ENCODE assay signal across 17 mouse cellular contexts in genomic region chr4:8957023-8957343, GRCm38 (mm10).
DNase-seq lines count a peak whose midpoint lies in the region; ATAC-seq lines count a peak whose summit lies in the region.
"Had no signal": no experiment of that assay in that cellular context is flagged by ENCODE, and none has a peak within 500 bp of the region (broad histone marks: within the 10 kb centered on the region; RNA-seq: fewer than 3 reads in every experiment).

No protein-coding gene starts in this region.

- no peak overlapping the region for H3K4me3 ChIP-seq in hindbrain, embryonic 13.5 days
- H3K4me3 ChIP-seq in midbrain, embryonic 15.5 days: no peak overlapping the region
- H3K4me3 ChIP-seq: embryonic facial prominence, embryonic 12.5 days; intestine, embryonic 15.5 days; layer of hippocampus, adult 2 months; left cerebral cortex, adult 2 months; limb, embryonic 13.5 days; liver, embryonic 15.5 days had no signal

- peak overlapping the region; percentile 69 for H3K27ac ChIP-seq in hindbrain, embryonic 13.5 days
- H3K27ac ChIP-seq in midbrain, embryonic 15.5 days: peak overlapping the region; percentile 53
- H3K27ac ChIP-seq: kidney, postnatal 0 days; layer of hippocampus, adult 2 months; left cerebral cortex, adult 2 months; limb, embryonic 13.5 days; liver, embryonic 15.5 days had no signal

- no peaks in the 10 kb centered on the region for H3K27me3 ChIP-seq in hindbrain, embryonic 13.5 days
- no peaks in the 10 kb centered on the region for H3K27me3 ChIP-seq in midbrain, embryonic 15.5 days (replicated peaks)
- H3K27me3 ChIP-seq: embryonic facial prominence, embryonic 12.5 days; intestine, embryonic 15.5 days; liver, embryonic 15.5 days had no signal

- whole genome bisulfite sequencing in hindbrain, embryonic 13.5 days: 40% methylated on average over 5 of the region's 5 CpGs
- WGBS in midbrain, embryonic 15.5 days: 37% methylated on average over 5 of the region's 5 CpGs

- ATAC-seq in hindbrain, embryonic 13.5 days (ENCODE audit: low FRiP score): 0 out of 2 replicates have a peak, but pooled peaks have one; percentile 18
- peak; percentile 44 for ATAC-seq in midbrain, embryonic 15.5 days (replicated peaks)

- DNase-seq in embryo, embryonic 10 days (ENCODE audit: low spot score): peak; percentile 51
- DNase-seq in embryo, embryonic 9.5 days (ENCODE audit: extremely low spot score): no peak
- peak; percentile 41 for DNase-seq in embryo, embryonic 11 days
- no peak for DNase-seq in gastrocnemius, postnatal 25 days
- DNase-seq in adrenal gland, postnatal 10 days: no peak
- DNase-seq in heart, postnatal 10 days: no peak
- DNase-seq: cerebellum, adult 11-12 months; right cerebral cortex, postnatal 14 days had no signal

- H3K36me3 ChIP-seq in hindbrain, embryonic 13.5 days: no peaks in the 10 kb centered on the region
- no peaks in the 10 kb centered on the region for H3K36me3 ChIP-seq in midbrain, embryonic 15.5 days (replicated peaks)
- H3K36me3 ChIP-seq: embryonic facial prominence, embryonic 12.5 days; intestine, embryonic 15.5 days; limb, embryonic 13.5 days; liver, embryonic 15.5 days had no signal

- peaks cover 46% of the 10 kb centered on the region for H3K4me1 ChIP-seq in hindbrain, embryonic 13.5 days (replicated peaks)
- peaks cover 25% of the 10 kb centered on the region for H3K4me1 ChIP-seq in midbrain, embryonic 15.5 days

- no peak overlapping the region for H3K9ac ChIP-seq in hindbrain, embryonic 13.5 days
- H3K9ac ChIP-seq in midbrain, embryonic 15.5 days: no peak overlapping the region
- H3K9ac ChIP-seq: embryonic facial prominence, embryonic 12.5 days; intestine, embryonic 15.5 days; limb, embryonic 13.5 days; liver, embryonic 15.5 days had no signal

- no peaks in the 10 kb centered on the region for H3K9me3 ChIP-seq in hindbrain, embryonic 13.5 days
- no peaks in the 10 kb centered on the region for H3K9me3 ChIP-seq in midbrain, embryonic 15.5 days
- H3K9me3 ChIP-seq: embryonic facial prominence, embryonic 12.5 days; intestine, embryonic 15.5 days; limb, embryonic 13.5 days; liver, embryonic 15.5 days had no signal

- intact Hi-C loops in heart, postnatal 10 days (cut with DNase I): no loop called here

- H3K4me2 ChIP-seq in hindbrain, embryonic 13.5 days: no peak overlapping the region
- no peak overlapping the region for H3K4me2 ChIP-seq in midbrain, embryonic 15.5 days
- H3K4me2 ChIP-seq: embryonic facial prominence, embryonic 12.5 days; intestine, embryonic 15.5 days; liver, embryonic 15.5 days had no signal

Comparison
In these comparisons a context has a peak if more than half of its experiments do, and no peak if none do; other contexts are left out.
1. DNase-seq: peak in embryo, embryonic 10 days (single experiment) and embryo, embryonic 11 days (single experiment); none in embryo, embryonic 9.5 days (single experiment), gastrocnemius, postnatal 25 days (single experiment), adrenal gland, postnatal 10 days (single experiment) and heart, postnatal 10 days (0 of 2).